Mouse (Mus musculus) cerebellum, postnatal 14 days (tissue): ENCODE measurements around the gene Tgfb2.

Source experiments
- DNase-seq, 2 experiments: peaks; one replicate each; pipeline ENCODE4 v3.0.0; 2021; ENCODE audit warnings: mixed read lengths in 2 of 2

Gene Tgfb2

GRCm38 (mm10) chr1:186655096-186655495 is 50.7 kb downstream of the Tgfb2 start:
- peak; percentile 66 to 69 for DNase-seq

- peak; percentile 18 to 37 for DNase-seq
These were observed 53.6 kb downstream of the Tgfb2 start for GRCm38 (mm10) chr1:186652208-186652607.

- DNase-seq = no peak
These were observed 55.8 kb downstream of the Tgfb2 start for GRCm38 (mm10) chr1:186650011-186650410.

- DNase-seq = no peak
These were observed 68.2 kb downstream of the Tgfb2 start for GRCm38 (mm10) chr1:186637304-186638213.

GRCm38 (mm10) chr1:186635045-186635444 is 70.7 kb downstream of the Tgfb2 start:
- peak; percentile 19 to 24 for DNase-seq

GRCm38 (mm10) chr1:186631457-186631856 is 74.3 kb downstream of the Tgfb2 start:
- DNase-seq = no peak

- no peak for DNase-seq
These were observed 74.8 kb downstream of the Tgfb2 start for GRCm38 (mm10) chr1:186630971-186631370.

GRCm38 (mm10) chr1:186627451-186627995 is 78.3 kb downstream of the Tgfb2 start:
- DNase-seq = peak; percentile 74 to 82

GRCm38 (mm10) chr1:186624474-186624873 is 81.3 kb downstream of the Tgfb2 start:
- no peak for DNase-seq

GRCm38 (mm10) chr1:186621812-186622211 is 84.0 kb downstream of the Tgfb2 start:
- no peak for DNase-seq

- DNase-seq = no peak
These were observed 87.5 kb downstream of the Tgfb2 start for GRCm38 (mm10) chr1:186618285-186618684.

- no peak for DNase-seq
These were observed 94.4 kb downstream of the Tgfb2 start for GRCm38 (mm10) chr1:186611371-186611770.

- no peak for DNase-seq
These were observed 95.3 kb downstream of the Tgfb2 start for GRCm38 (mm10) chr1:186610481-186610880.

GRCm38 (mm10) chr1:186609793-186610233 is 96.0 kb downstream of the Tgfb2 start:
- DNase-seq = peak; percentile 46 to 57

GRCm38 (mm10) chr1:186608116-186608515 is 97.7 kb downstream of the Tgfb2 start:
- DNase-seq = no peak

GRCm38 (mm10) chr1:186605635-186606034 is 100.2 kb downstream of the Tgfb2 start:
- no peak for DNase-seq

GRCm38 (mm10) chr1:186604124-186604523 is 101.7 kb downstream of the Tgfb2 start:
- peak; percentile 44 to 52 for DNase-seq

- no peak for DNase-seq
These were observed 117.6 kb downstream of the Tgfb2 start for GRCm38 (mm10) chr1:186588226-186588625.

- DNase-seq = peak; percentile 28 to 47
These were observed 118.6 kb downstream of the Tgfb2 start for GRCm38 (mm10) chr1:186587065-186587804.

- DNase-seq = no peak
These were observed 120.1 kb downstream of the Tgfb2 start for GRCm38 (mm10) chr1:186585571-186586164.

GRCm38 (mm10) chr1:186583933-186584332 is 121.9 kb downstream of the Tgfb2 start:
- no peak for DNase-seq

GRCm38 (mm10) chr1:186582113-186582512 is 123.7 kb downstream of the Tgfb2 start:
- DNase-seq = no peak

- no peak for DNase-seq
These were observed 124.1 kb downstream of the Tgfb2 start for GRCm38 (mm10) chr1:186581666-186582065.
